Mouse (Mus musculus) myocyte (in vitro differentiated cells): ENCODE data around the gene Rin3.

Source experiments
- E2F4 ChIP-seq: IDR thresholded peaks from one replicate; pipeline ENCODE4 v1.6.1; 2011; ENCODE audit warnings: mild to moderate bottlenecking, control low read depth, moderate library complexity; ENCODE audit not compliant: insufficient read depth
- MAX ChIP-seq: IDR thresholded peaks from one replicate; pipeline ENCODE4 v1.6.1; 2011; ENCODE audit warnings: low read depth, mild to moderate bottlenecking, control low read depth
- MYOD1 ChIP-seq, 3 experiments: IDR thresholded peaks; one replicate each; pipeline ENCODE4 v1.6.1; 2011; ENCODE audit warnings: control low read depth in 2 of 3, low read depth in 2 of 3, mild to moderate bottlenecking in 2 of 3, moderate library complexity in 1 of 3; ENCODE audit not compliant: insufficient read length in 2 of 3, control insufficient read depth in 1 of 3
- MYOG ChIP-seq, 3 experiments: IDR thresholded peaks; one replicate each; pipeline ENCODE4 v1.6.1; 2011; ENCODE audit warnings: control low read depth in 2 of 3, low read depth in 2 of 3, mild to moderate bottlenecking in 2 of 3; ENCODE audit not compliant: insufficient read length in 2 of 3, control insufficient read depth in 1 of 3, insufficient read depth in 1 of 3
- POLR2A ChIP-seq: IDR thresholded peaks from one replicate; pipeline ENCODE4 v1.6.1; 2011; ENCODE audit warnings: low read depth, mild to moderate bottlenecking, control low read depth, moderate library complexity; ENCODE audit not compliant: insufficient read length
- POLR2AphosphoS2 ChIP-seq: IDR thresholded peaks from one replicate; pipeline ENCODE4 v1.6.1; 2011; ENCODE audit warnings: low read depth, control low read depth; ENCODE audit not compliant: insufficient read length
- USF1 ChIP-seq: IDR thresholded peaks from one replicate; pipeline ENCODE4 v1.6.1; 2011; ENCODE audit warnings: low read depth, mild to moderate bottlenecking, control low read depth, moderate library complexity

GRCm38 (mm10) chr12:102271447-102271846 is 11.4 kb upstream of the Rin3 start:
- TF ChIP-seq MYOG (IDR thresholded peaks at IDR 0.05; ENCODE audit: control insufficient read depth in 1 of 3, insufficient read depth in 1 of 3, insufficient read length in 2 of 3, low read depth in 2 of 3), result no peak
- TF ChIP-seq POLR2AphosphoS2, result no peak
- no peak for TF ChIP-seq POLR2A
- no peak for TF ChIP-seq MYOD1 (IDR thresholded peaks at IDR 0.05; ENCODE audit: control insufficient read depth in 1 of 3, insufficient read length in 2 of 3, low read depth in 2 of 3)
- TF ChIP-seq USF1, result no peak
- TF ChIP-seq E2F4, result no peak
- no peak for TF ChIP-seq MAX
